Mouse (Mus musculus): Measurements from ENCODE around the gene Ptgfrn.

- TF ChIP-seq ZC3H11A (IDR thresholded peaks at IDR 0.05; ENCODE audit: low read depth, low read length) (no peak), ZNF384 (IDR thresholded peaks at IDR 0.05; ENCODE audit: low read depth, low read length) (no peak)
These were observed 102.8 kb downstream of the Ptgfrn start for GRCm38 (mm10) chr3:101007112-101007782.
